Mouse (Mus musculus) bone marrow macrophage, adult 2 months (primary cell): ENCODE measurements around the gene Gm19426.

Experiments
- CTCF ChIP-seq: IDR thresholded peaks from 2 replicates; pipeline ENCODE4 v1.5.1; 2012; ENCODE audit warnings: low read depth, mild to moderate bottlenecking, low read length, moderate library complexity
- POLR2A ChIP-seq: IDR thresholded peaks from 2 replicates; pipeline ENCODE4 v1.6.1; 2012; ENCODE audit warnings: mild to moderate bottlenecking, low read depth, low read length, borderline replicate concordance

DNA sequence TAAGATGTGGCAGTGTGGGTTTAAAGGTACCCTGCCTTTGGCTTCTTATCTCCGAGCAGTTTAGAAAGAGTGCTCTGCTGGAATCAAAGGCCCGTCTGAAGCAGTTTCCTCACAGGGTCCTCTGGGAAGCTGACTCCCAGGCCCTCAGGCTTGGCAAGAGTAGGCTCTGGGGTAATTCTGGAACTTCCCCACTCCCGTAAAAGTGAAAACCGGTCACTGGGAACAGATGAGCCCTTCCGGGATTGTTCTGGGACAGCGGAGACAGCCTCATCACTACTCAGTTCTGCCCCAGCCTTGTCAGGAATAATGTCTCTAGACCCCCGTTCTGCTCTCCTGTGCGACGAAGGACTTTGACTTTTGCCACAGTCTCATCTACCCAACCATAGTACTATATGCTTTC is 47.0 kb upstream of the Gm19426 start:
- TF ChIP-seq CTCF (no peak), POLR2A (no peak)
